Mouse (Mus musculus) embryonic facial prominence, embryonic 14.5 days (tissue): ENCODE results near the gene C130032M10Rik. TPM values are rescaled to one million over a fixed set of nuclear protein-coding genes. Genes with fewer than 3 reads are reported as not detected.

Experiments used
- ATAC-seq: fragments of 200-750 bp; cut with Nextera tagmentation; 2 replicates; pipeline ENCODE4 v1.8.0; 2017; ENCODE audit warnings: low read depth, moderate number of reproducible peaks, moderate TSS enrichment
- DNase-seq: peaks from one replicate; pipeline ENCODE4 v3.0.0-alpha.2; 2015; ENCODE audit warnings: low spot score
- H3K27ac ChIP-seq: fragments of 300-500 bp; sonication (generic); replicated peaks from 2 replicates; pipeline ENCODE4 v1.5.1; 2014; ENCODE audit warnings: low read depth, mild to moderate bottlenecking, low read length, moderate library complexity
- H3K27me3 ChIP-seq: fragments of 300-500 bp; sonication (generic); replicated peaks from 2 replicates; pipeline ENCODE4 v1.6.1; 2014; ENCODE audit warnings: low read length; ENCODE audit not compliant: control insufficient read depth, insufficient read depth
- H3K36me3 ChIP-seq: fragments of 300-500 bp; sonication (generic); 2 replicates; pipeline ENCODE4 v1.6.1; 2014; ENCODE audit warnings: low read length, mixed read lengths; ENCODE audit not compliant: control insufficient read depth, insufficient read depth
- H3K4me1 ChIP-seq: fragments of 300-500 bp; sonication (generic); 2 replicates; pipeline ENCODE4 v1.6.1; 2014; ENCODE audit warnings: antibody characterized with exemption, low read length; ENCODE audit not compliant: control insufficient read depth, insufficient read depth
- H3K4me2 ChIP-seq: fragments of 300-500 bp; sonication (generic); 2 replicates; pipeline ENCODE4 v1.6.1; 2014; ENCODE audit warnings: low read depth, mild to moderate bottlenecking, low read length, moderate library complexity, mixed read lengths
- H3K4me3 ChIP-seq: fragments of 300-500 bp; sonication (generic); 2 replicates; pipeline ENCODE4 v1.5.1; 2014; ENCODE audit warnings: low read depth, mild to moderate bottlenecking, low read length
- H3K9ac ChIP-seq: fragments of 300-500 bp; sonication (generic); 2 replicates; pipeline ENCODE4 v1.6.1; 2014; ENCODE audit warnings: low read depth, mild to moderate bottlenecking, low read length, moderate library complexity, mixed read lengths
- H3K9me3 ChIP-seq: fragments of 300-500 bp; sonication (generic); 2 replicates; pipeline ENCODE4 v1.6.1; 2016; ENCODE audit warnings: low read length; ENCODE audit not compliant: control insufficient read depth
- WGBS: fragments of 180-500 bp; shearing (Covaris S2); extraction: QIAGEN DNeasy Blood & Tissue Kit; methylation state at CpG from one replicate; pipeline ENCODE4 v1.1.7; 2014; 5-methylcytosine and 5-hydroxymethylcytosine counted together
- polyA plus RNA-seq: library from polyadenylated mRNA; unstranded; fragments of >200 nt; fragmentation: Nextera tagmentation; extraction: Ambion mirVana; gene quantifications from 2 replicates; pipeline ENCODE4 v1.2.1, GENCODE M21; 2014

Gene C130032M10Rik
- 1.3 and 1.4 TPM in 2 replicates for polyA plus RNA-seq

- Histone ChIP-seq H3K4me1 (no peaks in the 10 kb centered on the region), H3K4me3 (no peak within 1 kb of the TSS), H3K27me3 (no peaks in the 10 kb centered on the region), H3K9ac (no peak within 1 kb of the TSS), H3K27ac (peak within 1 kb of the TSS; percentile 46; the same call in 1 of the 2 replicates), H3K9me3 (peaks cover 22% of the 10 kb centered on the region), H3K36me3 (peaks cover 17% of the 10 kb centered on the region; the same call in 1 of the 2 replicates), H3K4me2 (no peak within 1 kb of the TSS)
- WGBS = 50% methylated on average over 11 of the region's 11 CpGs
- DNase-seq (peak; percentile 79), ATAC-seq (peak; percentile 55)
Observed at GRCm38 (mm10) chr9:114515364-114515763, at the start of gene C130032M10Rik. C130032M10Rik (plus strand) TSS chr9:114515697.

- 72% methylated on average over 7 of the region's 7 CpGs for WGBS
- Histone ChIP-seq H3K27me3 (no peaks in the 10 kb centered on the region), H3K4me3 (no peak overlapping the region), H3K27ac (no peak overlapping the region), H3K9ac (no peak overlapping the region), H3K4me1 (no peaks in the 10 kb centered on the region), H3K9me3 (peaks cover 3% of the 10 kb centered on the region; the same call in 1 of the 2 replicates), H3K4me2 (no peak overlapping the region), H3K36me3 (peaks cover 30% of the 10 kb centered on the region)
- no peak for ATAC-seq
- DNase-seq = no peak
Observed at GRCm38 (mm10) chr9:114466871-114467270, 48.6 kb upstream of the C130032M10Rik start.

- Histone ChIP-seq H3K27ac (no peak overlapping the region), H3K4me1 (no peaks in the 10 kb centered on the region), H3K9me3 (peaks cover 3% of the 10 kb centered on the region; the same call in 1 of the 2 replicates), H3K4me3 (no peak overlapping the region), H3K36me3 (peaks cover 21% of the 10 kb centered on the region), H3K27me3 (no peaks in the 10 kb centered on the region), H3K4me2 (no peak overlapping the region), H3K9ac (no peak overlapping the region)
- ATAC-seq = no peak
- WGBS = 81% methylated on average over 5 of the region's 5 CpGs
- DNase-seq = no peak
Observed at GRCm38 (mm10) chr9:114468217-114468616, 47.3 kb upstream of the C130032M10Rik start.

GRCm38 (mm10) chr9:114468701-114469100 lies 46.8 kb upstream of the C130032M10Rik start:
- Histone ChIP-seq H3K27me3 (no peaks in the 10 kb centered on the region), H3K4me2 (no peak overlapping the region), H3K4me1 (no peaks in the 10 kb centered on the region), H3K9me3 (peaks cover 3% of the 10 kb centered on the region; the same call in 1 of the 2 replicates), H3K36me3 (peaks cover 20% of the 10 kb centered on the region), H3K27ac (no peak overlapping the region), H3K9ac (no peak overlapping the region), H3K4me3 (no peak overlapping the region)
- ATAC-seq (no peak), DNase-seq (no peak)
- 92% methylated on average over 4 of the region's 4 CpGs for WGBS

GRCm38 (mm10) chr9:114471892-114472291 lies 43.6 kb upstream of the C130032M10Rik start:
- DNase-seq = no peak
- no peaks in the 10 kb centered on the region for H3K4me1 ChIP-seq
- H3K27me3 ChIP-seq = no peaks in the 10 kb centered on the region
- 73% methylated on average over 7 of the region's 7 CpGs for WGBS
- H3K27ac ChIP-seq = no peak overlapping the region
- no peak overlapping the region for H3K4me2 ChIP-seq
- H3K9me3 ChIP-seq = peaks cover 3% of the 10 kb centered on the region; the same call in 1 of the 2 replicates
- no peak overlapping the region for H3K4me3 ChIP-seq
- H3K9ac ChIP-seq = no peak overlapping the region
- ATAC-seq = no peak
- H3K36me3 ChIP-seq = peaks cover 4% of the 10 kb centered on the region; the same call in 1 of the 2 replicates

- Histone ChIP-seq H3K4me2 (no peak overlapping the region), H3K27ac (no peak overlapping the region), H3K4me1 (no peaks in the 10 kb centered on the region), H3K4me3 (no peak overlapping the region), H3K9ac (no peak overlapping the region), H3K36me3 (no peaks in the 10 kb centered on the region), H3K9me3 (no peaks in the 10 kb centered on the region), H3K27me3 (no peaks in the 10 kb centered on the region)
- no peak for DNase-seq
- ATAC-seq = no peak
- 90% methylated on average over 9 of the region's 9 CpGs for WGBS
Observed at GRCm38 (mm10) chr9:114477019-114477418, 38.5 kb upstream of the C130032M10Rik start.

GRCm38 (mm10) chr9:114480940-114481339 lies 34.6 kb upstream of the C130032M10Rik start:
- DNase-seq (no peak), ATAC-seq (no peak)
- WGBS = 69% methylated on average over 3 of the region's 3 CpGs
- no peak overlapping the region for H3K4me3 ChIP-seq
- no peaks in the 10 kb centered on the region for H3K36me3 ChIP-seq
- H3K4me1 ChIP-seq = no peaks in the 10 kb centered on the region
- no peaks in the 10 kb centered on the region for H3K27me3 ChIP-seq
- no peaks in the 10 kb centered on the region for H3K9me3 ChIP-seq
- no peak overlapping the region for H3K9ac ChIP-seq
- H3K4me2 ChIP-seq = no peak overlapping the region
- no peak overlapping the region for H3K27ac ChIP-seq

GRCm38 (mm10) chr9:114484771-114485170 lies 30.7 kb upstream of the C130032M10Rik start:
- DNase-seq = no peak

GRCm38 (mm10) chr9:114486808-114487207 lies 28.7 kb upstream of the C130032M10Rik start:
- WGBS = 79% methylated on average over 4 of the region's 4 CpGs
- Histone ChIP-seq H3K4me1 (no peaks in the 10 kb centered on the region), H3K27me3 (no peaks in the 10 kb centered on the region), H3K4me3 (no peak overlapping the region), H3K9me3 (no peaks in the 10 kb centered on the region), H3K9ac (no peak overlapping the region), H3K36me3 (no peaks in the 10 kb centered on the region), H3K4me2 (no peak overlapping the region), H3K27ac (no peak overlapping the region)
- no peak for DNase-seq
- ATAC-seq = no peak

More at GRCm38 (mm10) chr9:114484771-114485170, 30.7 kb upstream of the C130032M10Rik start:
- H3K4me3 ChIP-seq = no peak overlapping the region
- H3K27me3 ChIP-seq = no peaks in the 10 kb centered on the region
- H3K4me1 ChIP-seq = no peaks in the 10 kb centered on the region
- WGBS = 71% methylated on average over 5 of the region's 5 CpGs
- H3K9me3 ChIP-seq = no peaks in the 10 kb centered on the region
- H3K36me3 ChIP-seq = no peaks in the 10 kb centered on the region
- no peak overlapping the region for H3K9ac ChIP-seq
- no peak for ATAC-seq
- no peak overlapping the region for H3K4me2 ChIP-seq
- no peak overlapping the region for H3K27ac ChIP-seq
